Mouse (Mus musculus): Measurements from ENCODE around the gene Fndc3b.

DNA sequence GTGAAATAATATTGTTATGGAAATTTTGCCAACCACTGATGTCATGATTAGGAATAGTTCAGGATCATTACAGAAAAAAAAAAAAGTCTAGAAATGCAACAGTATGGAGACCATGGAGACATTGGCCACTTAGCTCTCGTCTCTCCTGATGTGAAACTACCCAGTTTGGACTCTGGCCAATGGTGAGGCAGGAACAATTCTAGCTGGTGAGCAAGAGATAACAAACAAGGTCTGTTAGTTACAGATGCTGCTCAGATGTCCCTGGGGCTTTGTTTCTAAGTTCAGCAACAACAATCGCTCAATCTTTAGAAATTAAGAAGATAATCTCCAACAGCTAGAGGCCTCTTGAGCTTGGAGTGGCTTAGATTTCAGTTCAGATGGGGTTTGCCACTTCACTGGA is 302.5 kb downstream of the Fndc3b start:
- TF ChIP-seq GATA1 (IDR thresholded peaks at IDR 0.05; ENCODE audit: borderline replicate concordance, low read length) (no peak), FLI1 (IDR thresholded peaks at IDR 0.05; ENCODE audit: low read length) (no peak)
